Mouse (Mus musculus): ENCODE measurements at regions not wholly inside any gene's neighbourhood (a gene's known extent, or its start where the extent isn't known, plus 50 kb on each side); places are given as distances from the start of the nearest gene placed in this dataset.

DNA sequence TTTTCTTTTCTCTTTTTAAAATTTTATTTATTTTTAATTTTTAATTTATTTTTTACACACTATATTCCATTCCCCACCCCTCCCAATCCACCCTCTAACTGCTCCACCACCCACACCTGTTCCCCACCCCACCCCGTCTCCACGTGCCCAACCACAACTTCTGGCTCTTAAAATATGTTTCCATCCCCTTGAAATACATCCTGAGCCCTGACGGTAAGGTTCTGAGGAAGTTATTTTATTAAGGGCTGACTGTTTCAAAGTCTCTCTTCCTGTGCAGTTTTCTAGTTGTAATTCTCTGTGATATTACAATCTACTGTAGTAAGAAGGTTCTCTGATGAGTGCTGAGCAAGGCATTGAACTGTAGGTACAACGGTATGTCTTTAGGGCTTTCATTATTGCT is 325.6 kb upstream of the Negr1 start:
- no peaks in the 10 kb centered on the region for H3K9me3 ChIP-seq (ENCODE audit: control insufficient read depth, low read length)
- DNase-seq (ENCODE audit: low spot score) (no peak), ATAC-seq (ENCODE audit: insufficient number of reproducible peaks, low FRiP score, low TSS enrichment, low read depth) (no peak)
- H3K27ac ChIP-seq (replicated peaks; ENCODE audit: low read depth, low read length): no peak overlapping the region
- no peaks in the 10 kb centered on the region for H3K27me3 ChIP-seq (ENCODE audit: control insufficient read depth, insufficient read depth, low read length)
- 83% methylated on average over 4 of the region's 4 CpGs for WGBS
- H3K4me3 ChIP-seq (ENCODE audit: low read depth, low read length): no peak overlapping the region
- H3K4me1 ChIP-seq (ENCODE audit: control insufficient read depth, insufficient read depth, low read length): no peaks in the 10 kb centered on the region
- H3K4me2 ChIP-seq (ENCODE audit: low read depth, severe bottlenecking): no peak overlapping the region
- H3K9ac ChIP-seq (ENCODE audit: low read length): no peak overlapping the region
- H3K36me3 ChIP-seq (ENCODE audit: control insufficient read depth, insufficient read depth, low read length): no peaks in the 10 kb centered on the region

DNA sequence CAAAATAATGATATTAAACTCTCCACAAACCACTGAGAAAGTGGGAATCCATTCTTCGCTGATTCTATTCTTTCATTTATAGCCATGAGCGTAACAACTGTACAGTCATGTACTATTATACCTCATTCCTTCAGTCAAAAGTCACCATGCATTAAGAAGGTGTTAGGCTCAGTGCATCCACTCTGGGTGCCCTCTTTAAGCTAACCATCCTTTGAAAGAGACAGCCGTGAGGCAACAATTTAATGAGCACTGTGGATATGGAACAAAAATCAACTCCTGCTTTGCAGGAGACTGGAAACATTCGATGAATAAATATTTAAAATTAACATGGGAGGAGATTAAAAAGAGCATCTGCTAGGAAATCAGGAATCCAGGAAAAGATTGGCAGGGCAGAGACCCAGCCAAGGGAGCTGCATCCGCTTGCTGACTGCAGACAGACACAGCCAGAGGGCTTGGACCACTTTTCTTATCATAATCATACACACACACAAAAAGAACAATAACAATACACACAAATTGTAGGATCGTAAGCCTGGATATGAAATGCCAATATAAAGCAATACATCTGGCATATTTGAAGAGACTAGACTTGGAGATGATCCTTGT is 309.2 kb upstream of the Negr1 start:
- ATAC-seq (ENCODE audit: insufficient number of reproducible peaks, low FRiP score, low TSS enrichment, low read depth) (no peak), DNase-seq (ENCODE audit: low spot score) (no peak)
- 89% methylated on average over 6 of the region's 6 CpGs for WGBS

DNA sequence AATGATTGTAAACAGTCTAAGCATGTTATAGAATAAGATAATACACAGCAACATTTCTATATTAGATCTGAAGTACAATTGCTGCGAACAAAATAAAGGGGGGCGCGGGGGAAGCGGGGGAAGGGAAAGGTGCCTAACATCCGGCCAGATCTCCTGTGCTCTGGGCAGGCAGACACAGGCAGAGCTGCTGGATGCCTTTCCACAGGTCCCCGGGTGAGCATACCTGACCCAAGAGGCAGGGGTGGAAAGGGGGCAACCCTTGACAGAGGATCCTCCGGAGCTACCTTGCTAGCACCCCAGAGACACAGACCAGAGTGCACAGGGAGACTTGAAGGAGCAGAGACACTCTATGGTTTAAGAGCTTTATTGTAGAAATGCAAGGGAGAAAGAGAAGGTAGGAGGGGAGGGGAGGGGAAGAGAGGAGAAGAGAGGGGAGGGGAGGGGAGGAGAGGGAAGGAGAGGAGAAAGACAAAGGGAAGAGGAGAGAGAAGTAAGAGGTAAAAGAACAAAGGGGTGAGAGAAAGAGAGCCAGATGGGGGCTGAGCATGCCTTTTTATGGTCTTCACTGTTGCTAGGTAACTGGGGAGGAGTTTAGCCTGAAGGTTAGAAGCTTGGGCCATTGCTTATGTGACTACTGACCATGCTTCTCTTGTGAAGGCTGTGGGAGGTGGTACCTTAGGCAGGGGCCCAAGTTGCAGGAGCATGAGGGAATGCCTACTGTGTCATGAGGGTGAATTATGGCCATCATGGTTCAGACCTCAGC is 308.2 kb upstream of the Negr1 start:
- DNase-seq (ENCODE audit: low spot score): peak; percentile 25
- H3K9me3 ChIP-seq (ENCODE audit: control insufficient read depth, low read length): no peaks in the 10 kb centered on the region
- no peak overlapping the region for H3K27ac ChIP-seq (replicated peaks; ENCODE audit: low read depth, low read length)
- no peak overlapping the region for H3K9ac ChIP-seq (ENCODE audit: low read length)
- ATAC-seq (ENCODE audit: insufficient number of reproducible peaks, low FRiP score, low TSS enrichment, low read depth): no peak
- no peaks in the 10 kb centered on the region for H3K27me3 ChIP-seq (ENCODE audit: control insufficient read depth, insufficient read depth, low read length)
- H3K4me3 ChIP-seq (ENCODE audit: low read depth, low read length): no peak overlapping the region
- WGBS: 76% methylated on average over 7 of the region's 7 CpGs
- no peak overlapping the region for H3K4me2 ChIP-seq (ENCODE audit: low read depth, severe bottlenecking)
- no peaks in the 10 kb centered on the region for H3K4me1 ChIP-seq (ENCODE audit: control insufficient read depth, insufficient read depth, low read length)
- H3K36me3 ChIP-seq (ENCODE audit: control insufficient read depth, insufficient read depth, low read length): no peaks in the 10 kb centered on the region

More for the DNA sequence above, 309.2 kb upstream of the Negr1 start:
- Histone ChIP-seq H3K27me3 (ENCODE audit: control insufficient read depth, insufficient read depth, low read length) (no peaks in the 10 kb centered on the region), H3K4me2 (ENCODE audit: low read depth, severe bottlenecking) (no peak overlapping the region), H3K9me3 (ENCODE audit: control insufficient read depth, low read length) (no peaks in the 10 kb centered on the region), H3K9ac (ENCODE audit: low read length) (no peak overlapping the region), H3K4me1 (ENCODE audit: control insufficient read depth, insufficient read depth, low read length) (no peaks in the 10 kb centered on the region), H3K4me3 (ENCODE audit: low read depth, low read length) (no peak overlapping the region), H3K36me3 (ENCODE audit: control insufficient read depth, insufficient read depth, low read length) (no peaks in the 10 kb centered on the region), H3K27ac (replicated peaks; ENCODE audit: low read depth, low read length) (no peak overlapping the region)

- Histone ChIP-seq H3K27ac (replicated peaks; ENCODE audit: low read depth, low read length) (no peak overlapping the region), H3K9ac (ENCODE audit: low read length) (no peak overlapping the region), H3K36me3 (ENCODE audit: control insufficient read depth, insufficient read depth, low read length) (no peaks in the 10 kb centered on the region), H3K4me1 (ENCODE audit: control insufficient read depth, insufficient read depth, low read length) (no peaks in the 10 kb centered on the region), H3K4me3 (ENCODE audit: low read depth, low read length) (no peak overlapping the region), H3K9me3 (ENCODE audit: control insufficient read depth, low read length) (no peaks in the 10 kb centered on the region), H3K4me2 (ENCODE audit: low read depth, severe bottlenecking) (no peak overlapping the region), H3K27me3 (ENCODE audit: control insufficient read depth, insufficient read depth, low read length) (no peaks in the 10 kb centered on the region)
- DNase-seq (ENCODE audit: low spot score) (no peak), ATAC-seq (ENCODE audit: insufficient number of reproducible peaks, low FRiP score, low TSS enrichment, low read depth) (no peak)
- 96% methylated on average over 7 of the region's 7 CpGs for WGBS
Observed at GRCm38 (mm10) chr3:156256719-156257118, 304.9 kb upstream of the Negr1 start.

- H3K27me3 ChIP-seq (ENCODE audit: control insufficient read depth, insufficient read depth, low read length): no peaks in the 10 kb centered on the region
- H3K36me3 ChIP-seq (ENCODE audit: control insufficient read depth, insufficient read depth, low read length): no peaks in the 10 kb centered on the region
- WGBS: 96% methylated on average over 6 of the region's 6 CpGs
- no peaks in the 10 kb centered on the region for H3K4me1 ChIP-seq (ENCODE audit: control insufficient read depth, insufficient read depth, low read length)
- DNase-seq (ENCODE audit: low spot score) (no peak), ATAC-seq (ENCODE audit: insufficient number of reproducible peaks, low FRiP score, low TSS enrichment, low read depth) (no peak)
- H3K4me2 ChIP-seq (ENCODE audit: low read depth, severe bottlenecking): no peak overlapping the region
- no peak overlapping the region for H3K27ac ChIP-seq (replicated peaks; ENCODE audit: low read depth, low read length)
- H3K4me3 ChIP-seq (ENCODE audit: low read depth, low read length): no peak overlapping the region
- no peak overlapping the region for H3K9ac ChIP-seq (ENCODE audit: low read length)
- H3K9me3 ChIP-seq (ENCODE audit: control insufficient read depth, low read length): no peaks in the 10 kb centered on the region
Observed at GRCm38 (mm10) chr3:156264654-156265053, 296.9 kb upstream of the Negr1 start.

- Histone ChIP-seq H3K4me1 (ENCODE audit: control insufficient read depth, insufficient read depth, low read length) (no peaks in the 10 kb centered on the region), H3K9me3 (ENCODE audit: control insufficient read depth, low read length) (no peaks in the 10 kb centered on the region), H3K36me3 (ENCODE audit: control insufficient read depth, insufficient read depth, low read length) (no peaks in the 10 kb centered on the region), H3K4me3 (ENCODE audit: low read depth, low read length) (no peak overlapping the region), H3K27me3 (ENCODE audit: control insufficient read depth, insufficient read depth, low read length) (no peaks in the 10 kb centered on the region), H3K27ac (replicated peaks; ENCODE audit: low read depth, low read length) (no peak overlapping the region), H3K4me2 (ENCODE audit: low read depth, severe bottlenecking) (no peak overlapping the region), H3K9ac (ENCODE audit: low read length) (no peak overlapping the region)
- ATAC-seq (ENCODE audit: insufficient number of reproducible peaks, low FRiP score, low TSS enrichment, low read depth): no peak
- 83% methylated on average over 4 of the region's 4 CpGs for WGBS
- DNase-seq (ENCODE audit: low spot score): no peak
Observed at GRCm38 (mm10) chr3:156267727-156268126, 293.9 kb upstream of the Negr1 start.

DNA sequence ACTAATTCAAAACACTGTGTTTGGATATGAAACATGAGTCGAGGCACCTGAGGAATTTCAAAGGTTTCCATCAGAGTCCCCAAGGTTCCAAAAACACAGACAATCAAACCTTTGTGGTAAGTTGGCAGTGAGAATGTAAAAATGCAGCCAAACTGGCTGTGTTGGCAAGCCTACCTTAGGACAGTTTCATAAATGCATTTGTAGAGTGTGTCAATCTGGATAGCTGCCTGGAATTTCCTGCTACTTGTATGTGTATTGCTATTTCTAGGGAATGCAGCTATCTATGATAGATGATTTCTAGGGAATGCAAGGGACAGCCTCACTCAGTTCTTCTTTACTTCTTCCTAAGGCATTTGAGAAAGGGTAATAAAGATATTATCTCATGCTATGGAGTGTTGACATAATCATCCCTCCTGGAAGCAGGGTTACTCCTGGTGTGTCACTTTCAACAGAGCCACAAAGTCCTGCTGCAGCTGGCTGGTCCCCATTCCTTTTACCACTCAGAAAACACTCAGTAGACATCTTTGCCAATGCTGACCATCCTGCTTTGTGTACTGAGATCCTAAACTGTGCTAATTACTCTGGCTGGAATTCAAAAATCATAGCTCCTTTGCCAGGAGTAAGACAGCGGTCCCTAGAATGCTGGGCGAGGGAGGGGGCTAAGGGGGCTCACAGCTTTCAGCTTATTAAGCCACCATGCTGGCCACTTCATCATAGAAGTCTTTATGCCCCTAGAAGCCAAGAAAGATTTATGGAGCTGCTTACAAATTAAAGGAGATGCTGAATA is 261.4 kb upstream of the Negr1 start:
- peak; percentile 52; the same call in 1 of the 2 replicates for ATAC-seq (ENCODE audit: insufficient number of reproducible peaks, low FRiP score, low TSS enrichment, low read depth)

GRCm38 (mm10) chr3:156301302-156301701 is 260.3 kb upstream of the Negr1 start:
- no peak for ATAC-seq (ENCODE audit: insufficient number of reproducible peaks, low FRiP score, low TSS enrichment, low read depth)
- H3K4me3 ChIP-seq (ENCODE audit: low read depth, low read length): no peak overlapping the region
- 52% methylated on average over 1 of the region's 1 CpGs for WGBS
- no peak overlapping the region for H3K4me2 ChIP-seq (ENCODE audit: low read depth, severe bottlenecking)
- no peak for DNase-seq (ENCODE audit: low spot score)
- no peaks in the 10 kb centered on the region for H3K36me3 ChIP-seq (ENCODE audit: control insufficient read depth, insufficient read depth, low read length)
- no peak overlapping the region for H3K27ac ChIP-seq (replicated peaks; ENCODE audit: low read depth, low read length)
- no peaks in the 10 kb centered on the region for H3K27me3 ChIP-seq (ENCODE audit: control insufficient read depth, insufficient read depth, low read length)
- H3K4me1 ChIP-seq (ENCODE audit: control insufficient read depth, insufficient read depth, low read length): no peaks in the 10 kb centered on the region
- H3K9me3 ChIP-seq (ENCODE audit: control insufficient read depth, low read length): no peaks in the 10 kb centered on the region
- H3K9ac ChIP-seq (ENCODE audit: low read length): no peak overlapping the region

More for the DNA sequence above, 261.4 kb upstream of the Negr1 start:
- 56% methylated on average over 3 of the region's 3 CpGs for WGBS
- no peaks in the 10 kb centered on the region for H3K9me3 ChIP-seq (ENCODE audit: control insufficient read depth, low read length)
- H3K9ac ChIP-seq (ENCODE audit: low read length): no peak overlapping the region
- DNase-seq (ENCODE audit: low spot score): no peak
- H3K4me3 ChIP-seq (ENCODE audit: low read depth, low read length): no peak overlapping the region
- H3K4me2 ChIP-seq (ENCODE audit: low read depth, severe bottlenecking): no peak overlapping the region
- H3K27me3 ChIP-seq (ENCODE audit: control insufficient read depth, insufficient read depth, low read length): no peaks in the 10 kb centered on the region
- no peaks in the 10 kb centered on the region for H3K36me3 ChIP-seq (ENCODE audit: control insufficient read depth, insufficient read depth, low read length)
- no peaks in the 10 kb centered on the region for H3K4me1 ChIP-seq (ENCODE audit: control insufficient read depth, insufficient read depth, low read length)
- H3K27ac ChIP-seq (replicated peaks; ENCODE audit: low read depth, low read length): no peak overlapping the region

Measured in limb, embryonic 11.5 days (tissue).